Mouse (Mus musculus) liver, embryonic 14.5 days (tissue): ENCODE measurements around the gene Baz2b. TPM values are rescaled to one million over a fixed set of nuclear protein-coding genes. Genes with fewer than 3 reads are reported as not detected.

Source experiments
- ATAC-seq: fragments of 200-750 bp; cut with Nextera tagmentation; 2 replicates; pipeline ENCODE4 v1.8.0; 2017; ENCODE audit warnings: moderate number of reproducible peaks, mild to moderate bottlenecking, moderate library complexity; ENCODE audit not compliant: insufficient read depth
- DNase-seq, 3 experiments: peaks; one replicate each; pipeline ENCODE4 v3.0.0-alpha.2; 2012 to 2013; ENCODE audit warnings: low read depth in 3 of 3, low spot score in 3 of 3
- H3K27ac ChIP-seq: fragments of 300-500 bp; sonication (generic); 2 replicates; pipeline ENCODE4 v1.5.1; 2014; ENCODE audit warnings: moderate library complexity, mild to moderate bottlenecking, control low read depth, inconsistent platforms
- H3K27me3 ChIP-seq: fragments of 300-500 bp; sonication (generic); 2 replicates; pipeline ENCODE4 v1.6.1; 2014; ENCODE audit warnings: mild to moderate bottlenecking, low read length, moderate library complexity; ENCODE audit not compliant: control insufficient read depth, insufficient read depth
- H3K36me3 ChIP-seq: fragments of 300-500 bp; sonication (generic); replicated peaks from 2 replicates; pipeline ENCODE4 v1.6.1; 2014; ENCODE audit warnings: low read depth; ENCODE audit not compliant: control insufficient read depth, insufficient read depth
- H3K4me1 ChIP-seq, 2 experiments: fragments of 200-500 bp in 1 of 2; fragments of 300-500 bp in 1 of 2; sonication (generic) in 1 of 2; replicated peaks; 2 replicates each; pipeline ENCODE4 v1.6.1; 2012 to 2014; ENCODE audit warnings: antibody characterized with exemption in 1 of 2, inconsistent platforms in 1 of 2, low read length in 1 of 2; ENCODE audit not compliant: control insufficient read depth in 2 of 2, insufficient read depth in 2 of 2
- H3K4me2 ChIP-seq: fragments of 300-500 bp; sonication (generic); 2 replicates; pipeline ENCODE4 v1.6.1; 2014; ENCODE audit warnings: low read depth, mild to moderate bottlenecking, control low read depth, moderate library complexity
- H3K4me3 ChIP-seq, 2 experiments: fragments of 200-500 bp in 1 of 2; fragments of 300-500 bp in 1 of 2; sonication (generic) in 1 of 2; 2 replicates each; pipeline ENCODE4 v1.5.1; 2012 to 2014; ENCODE audit warnings: low read depth in 2 of 2, low read length in 2 of 2, mild to moderate bottlenecking in 2 of 2, control low read depth in 1 of 2, inconsistent platforms in 1 of 2, moderate library complexity in 1 of 2; ENCODE audit not compliant: insufficient read depth in 1 of 2
- H3K9ac ChIP-seq: fragments of 300-500 bp; sonication (generic); replicated peaks from 2 replicates; pipeline ENCODE4 v1.6.1; 2014; ENCODE audit warnings: mild to moderate bottlenecking, control low read depth, moderate library complexity
- H3K9me3 ChIP-seq: fragments of 300-500 bp; sonication (generic); 2 replicates; pipeline ENCODE4 v1.6.1; 2016; ENCODE audit warnings: low read length, mixed read lengths; ENCODE audit not compliant: control insufficient read depth
- CTCF ChIP-seq: IDR thresholded peaks from 2 replicates; pipeline ENCODE4 v1.5.1; 2016; ENCODE audit warnings: antibody characterized with exemption, low read depth, control low read depth
- EP300 ChIP-seq: IDR thresholded peaks from 2 replicates; pipeline ENCODE4 v1.6.1; 2016; ENCODE audit warnings: antibody characterized with exemption, low read depth
- WGBS: fragments of 180-500 bp; shearing (Covaris S2); extraction: QIAGEN DNeasy Blood & Tissue Kit; methylation state at CpG from one replicate; pipeline ENCODE4 v1.1.7; 2014; ENCODE audit not compliant: insufficient replicate concordance; 5-methylcytosine and 5-hydroxymethylcytosine counted together
- polyA plus RNA-seq, 2 experiments: library from polyadenylated mRNA; depleted of rRNA in 1 of 2; stranded (reverse) in 1 of 2; unstranded in 1 of 2; fragments of >200 nt; fragmentation: Nextera tagmentation in 1 of 2; extraction: Ambion mirVana in 1 of 2; gene quantifications; 2 replicates each; pipeline versions ENCODE4 v1.2.1 to v1.2.3; 2012 to 2014

Baz2b gene
- polyA plus RNA-seq, 2 experiments = 9.1 to 11.0 TPM

GRCm38 (mm10) chr2:60029020-60029419, 180.6 kb downstream of the Baz2b start:
- no peak overlapping the region for H3K9ac ChIP-seq
- no peaks in the 10 kb centered on the region for H3K27me3 ChIP-seq
- H3K27ac ChIP-seq = no peak overlapping the region
- H3K4me1 ChIP-seq = no peaks in the 10 kb centered on the region
- no peak for TF ChIP-seq EP300
- no peak for TF ChIP-seq CTCF
- DNase-seq (no peak), ATAC-seq (no peak)
- no peak overlapping the region for H3K4me3 ChIP-seq
- H3K36me3 ChIP-seq = no peaks in the 10 kb centered on the region
- no peak overlapping the region for H3K4me2 ChIP-seq
- 85% methylated on average over 5 of the region's 5 CpGs for WGBS
- no peaks in the 10 kb centered on the region for H3K9me3 ChIP-seq

- no peak overlapping the region for H3K4me2 ChIP-seq
- no peak overlapping the region for H3K9ac ChIP-seq
- no peak overlapping the region for H3K27ac ChIP-seq
- DNase-seq = no peak
- TF ChIP-seq EP300 = no peak
- TF ChIP-seq CTCF = no peak
- no peak for ATAC-seq
- H3K36me3 ChIP-seq = no peaks in the 10 kb centered on the region
- no peaks in the 10 kb centered on the region for H3K4me1 ChIP-seq
- no peaks in the 10 kb centered on the region for H3K27me3 ChIP-seq
- no peak overlapping the region for H3K4me3 ChIP-seq
- 87% methylated on average over 5 of the region's 5 CpGs for WGBS
- no peaks in the 10 kb centered on the region for H3K9me3 ChIP-seq
These were observed 182.5 kb downstream of the Baz2b start for GRCm38 (mm10) chr2:60027166-60027565.

- Histone ChIP-seq H3K27ac (no peak overlapping the region), H3K27me3 (no peaks in the 10 kb centered on the region), H3K4me1 (no peaks in the 10 kb centered on the region), H3K9ac (no peak overlapping the region), H3K9me3 (no peaks in the 10 kb centered on the region), H3K36me3 (no peaks in the 10 kb centered on the region), H3K4me3 (no peak overlapping the region), H3K4me2 (no peak overlapping the region)
- ATAC-seq (no peak), DNase-seq (no peak)
- 80% methylated on average over 6 of the region's 6 CpGs for WGBS
- TF ChIP-seq EP300 (no peak), CTCF (no peak)
These were observed 183.1 kb downstream of the Baz2b start for GRCm38 (mm10) chr2:60026554-60026953.

GRCm38 (mm10) chr2:60023777-60024176, 185.9 kb downstream of the Baz2b start:
- Histone ChIP-seq H3K27ac (no peak overlapping the region), H3K9ac (no peak overlapping the region), H3K27me3 (no peaks in the 10 kb centered on the region), H3K4me3 (no peak overlapping the region), H3K4me2 (no peak overlapping the region), H3K4me1 (no peaks in the 10 kb centered on the region; a peak in 1 of 4 replicates), H3K36me3 (no peaks in the 10 kb centered on the region), H3K9me3 (no peaks in the 10 kb centered on the region)
- ATAC-seq (no peak), DNase-seq (no peak)
- WGBS = 82% methylated on average over 7 of the region's 7 CpGs
- TF ChIP-seq CTCF (no peak), EP300 (no peak)

GRCm38 (mm10) chr2:60021556-60021955, 188.1 kb downstream of the Baz2b start:
- Histone ChIP-seq H3K36me3 (no peaks in the 10 kb centered on the region), H3K9ac (no peak overlapping the region), H3K9me3 (no peaks in the 10 kb centered on the region), H3K4me2 (no peak overlapping the region), H3K4me3 (no peak overlapping the region), H3K27ac (no peak overlapping the region), H3K27me3 (no peaks in the 10 kb centered on the region), H3K4me1 (no peaks in the 10 kb centered on the region; a peak in 1 of 4 replicates)
- 75% methylated on average over 5 of the region's 5 CpGs for WGBS
- no peak for ATAC-seq
- DNase-seq = no peak
- TF ChIP-seq EP300 (no peak), CTCF (no peak)
